Mouse (Mus musculus) CH12.LX (cell line): ENCODE data around the gene Olfr985. TPM values are rescaled to one million over a fixed set of nuclear protein-coding genes. Genes with fewer than 3 reads are reported as not detected.

Experiments used
- DNase-seq: peaks from one replicate; pipeline ENCODE4 v3.0.0-alpha.2; 2013; ENCODE audit errors: extremely low read depth
- H3K27ac ChIP-seq: 2 replicates; pipeline ENCODE4 v1.5.1; 2012; ENCODE audit warnings: low read depth, mild to moderate bottlenecking, control low read depth, moderate library complexity; ENCODE audit not compliant: insufficient read depth
- H3K27me3 ChIP-seq: replicated peaks from 2 replicates; pipeline ENCODE3; 2012; ENCODE audit warnings: inconsistent platforms
- H3K36me3 ChIP-seq, 2 experiments: replicated peaks in 1 of 2; 2 replicates each; pipeline versions ENCODE3 to v1.6.1; 2012; ENCODE audit warnings: inconsistent platforms in 1 of 2, low read length in 1 of 2, mild to moderate bottlenecking in 1 of 2, mixed read lengths in 1 of 2, moderate library complexity in 1 of 2; ENCODE audit not compliant: control insufficient read depth in 1 of 2, insufficient read depth in 1 of 2
- H3K4me1 ChIP-seq, 2 experiments: 2 replicates each; pipeline ENCODE4 v1.6.1; 2012; ENCODE audit warnings: inconsistent platforms in 1 of 2, moderate library complexity in 1 of 2; ENCODE audit not compliant: insufficient read depth in 2 of 2, control insufficient read depth in 1 of 2
- H3K4me2 ChIP-seq: 2 replicates; pipeline ENCODE4 v1.6.1; 2012; ENCODE audit warnings: low read depth, mild to moderate bottlenecking, control low read depth; ENCODE audit not compliant: poor library complexity, insufficient read depth, severe bottlenecking
- H3K4me3 ChIP-seq, 3 experiments: fragments of 150-350 bp in 1 of 3; sonication (generic) in 1 of 3; replicated peaks in 1 of 3; 2 replicates each; pipeline versions ENCODE3 to v1.5.1; 2011 to 2012; ENCODE audit warnings: low read depth in 2 of 3, low read length in 2 of 3, mild to moderate bottlenecking in 2 of 3, moderate library complexity in 2 of 3, control low read depth in 1 of 3, improper control_type of control experiment in 1 of 3, inconsistent platforms in 1 of 3, mixed read lengths in 1 of 3; ENCODE audit not compliant: poor library complexity in 1 of 3
- H3K79me2 ChIP-seq: replicated peaks from 2 replicates; pipeline ENCODE4 v1.6.1; 2012; ENCODE audit warnings: mild to moderate bottlenecking, moderate library complexity; ENCODE audit not compliant: control insufficient read depth, poor library complexity, insufficient read depth, severe bottlenecking; ENCODE audit errors: extremely low read depth
- H3K9ac ChIP-seq: 2 replicates; pipeline ENCODE4 v1.6.1; 2012; ENCODE audit warnings: low read depth, mild to moderate bottlenecking, control low read depth, moderate library complexity; ENCODE audit not compliant: insufficient read depth
- H3K9me3 ChIP-seq: replicated peaks from 2 replicates; pipeline ENCODE3; 2012; ENCODE audit warnings: low read length, inconsistent platforms, mixed read lengths
- BHLHE40 ChIP-seq: IDR thresholded peaks from 2 replicates; pipeline ENCODE4 v1.6.1; 2011; ENCODE audit warnings: mild to moderate bottlenecking, low read depth, low read length, improper control_type of control experiment
- CHD1 ChIP-seq: IDR thresholded peaks from 2 replicates; pipeline ENCODE4 v1.6.1; 2012; ENCODE audit warnings: low read depth, low read length, improper control_type of control experiment, inconsistent platforms
- CHD2 ChIP-seq: IDR thresholded peaks from 2 replicates; pipeline ENCODE4 v1.6.1; 2011; ENCODE audit warnings: low read length, improper control_type of control experiment
- CTCF ChIP-seq, 2 experiments: IDR thresholded peaks in 1 of 2; conservative IDR thresholded peaks in 1 of 2; 2 replicates each; pipeline ENCODE4 v1.5.1; 2011 to 2012; ENCODE audit warnings: low read depth in 2 of 2, low read length in 2 of 2, improper control_type of control experiment in 1 of 2, inconsistent platforms in 1 of 2, mild to moderate bottlenecking in 1 of 2, moderate library complexity in 1 of 2
- ELF1 ChIP-seq: IDR thresholded peaks from 2 replicates; pipeline ENCODE4 v1.6.1; 2014; ENCODE audit warnings: low read depth, mild to moderate bottlenecking, inconsistent platforms, low read length, improper control_type of control experiment
- EP300 ChIP-seq: IDR thresholded peaks from 2 replicates; pipeline ENCODE4 v1.6.1; 2011; ENCODE audit warnings: low read length, improper control_type of control experiment
- ETS1 ChIP-seq: conservative IDR thresholded peaks from 2 replicates; pipeline ENCODE4 v1.6.1; 2012; ENCODE audit warnings: low read depth, mild to moderate bottlenecking, inconsistent platforms, low read length, improper control_type of control experiment, moderate library complexity
- HCFC1 ChIP-seq: IDR thresholded peaks from 2 replicates; pipeline ENCODE4 v1.6.1; 2012; ENCODE audit warnings: low read depth, mild to moderate bottlenecking, inconsistent platforms, low read length, improper control_type of control experiment
- IRF4 ChIP-seq: IDR thresholded peaks from 2 replicates; pipeline ENCODE4 v1.6.1; 2014; ENCODE audit warnings: low read depth, mild to moderate bottlenecking, inconsistent platforms, low read length, improper control_type of control experiment
- KAT2A ChIP-seq: IDR thresholded peaks from 2 replicates; pipeline ENCODE4 v1.6.1; 2012; ENCODE audit warnings: low read length, improper control_type of control experiment, inconsistent platforms; ENCODE audit not compliant: insufficient replicate concordance
- MAFK ChIP-seq: IDR thresholded peaks from 2 replicates; pipeline ENCODE4 v1.6.1; 2011; ENCODE audit warnings: low read length, improper control_type of control experiment; ENCODE audit not compliant: insufficient replicate concordance
- MAX ChIP-seq: IDR thresholded peaks from 2 replicates; pipeline ENCODE4 v1.6.1; 2011; ENCODE audit warnings: low read length, improper control_type of control experiment
- MXI1 ChIP-seq: IDR thresholded peaks from 2 replicates; pipeline ENCODE4 v1.6.1; 2011; ENCODE audit warnings: mild to moderate bottlenecking, low read depth, low read length, improper control_type of control experiment
- PAX5 ChIP-seq: IDR thresholded peaks from 2 replicates; pipeline ENCODE4 v1.6.1; 2012; ENCODE audit warnings: low read length, inconsistent platforms, mixed read lengths
- POLR2A ChIP-seq: IDR thresholded peaks from 2 replicates; pipeline ENCODE4 v1.6.1; 2011; ENCODE audit warnings: low read depth, mild to moderate bottlenecking, improper control_type of control experiment, low read length
- POLR2AphosphoS2 ChIP-seq: IDR thresholded peaks from 2 replicates; pipeline ENCODE4 v1.6.1; 2011; ENCODE audit warnings: low read depth, low read length, improper control_type of control experiment
- RAD21 ChIP-seq: IDR thresholded peaks from 2 replicates; pipeline ENCODE4 v1.6.1; 2011; ENCODE audit warnings: low read depth, mild to moderate bottlenecking, low read length, improper control_type of control experiment, moderate library complexity
- SMC3 ChIP-seq: IDR thresholded peaks from 2 replicates; pipeline ENCODE4 v1.6.1; 2011; ENCODE audit warnings: low read depth, low read length, improper control_type of control experiment
- TBP ChIP-seq: conservative IDR thresholded peaks from 2 replicates; pipeline ENCODE4 v1.6.1; 2011; ENCODE audit warnings: low read depth, low read length, improper control_type of control experiment
- TCF12 ChIP-seq: IDR thresholded peaks from 2 replicates; pipeline ENCODE4 v1.6.1; 2014; ENCODE audit warnings: low read depth, mild to moderate bottlenecking, inconsistent platforms, low read length, improper control_type of control experiment
- ZKSCAN1 ChIP-seq: IDR thresholded peaks from 2 replicates; pipeline ENCODE4 v1.6.1; 2012; ENCODE audit warnings: low read depth, inconsistent platforms, low read length, improper control_type of control experiment, borderline replicate concordance
- ZNF384 ChIP-seq: IDR thresholded peaks from 2 replicates; pipeline ENCODE4 v1.6.1; 2012; ENCODE audit warnings: low read depth, low read length, improper control_type of control experiment, inconsistent platforms
- dilution Hi-C: fragments of 300-500 bp; cut with MboI; formaldehyde crosslinking; loops from 2 replicates; pipeline ENCODE4 v1.14.3; 2020; ENCODE audit warnings: low sequenced_read_pairs; ENCODE audit not compliant: extremely low pct_unique_long_range_greater_than_20kb, extremely low pct_ligation_motif_present
- in situ Hi-C: fragments of 300-500 bp; cut with MboI; formaldehyde crosslinking; loops from 3 replicates; pipeline ENCODE4 v1.14.3; 2019; ENCODE audit warnings: low sequenced_read_pairs, low pct_ligation_motif_present, low pct_unique_long_range_greater_than_20kb, mixed read lengths
- polyA plus RNA-seq: library from polyadenylated mRNA; unstranded; fragments of >175 nt; gene quantifications from 2 replicates; pipeline ENCODE4 v1.2.1, GENCODE M21; 2012; ENCODE audit warnings: low read depth; ENCODE audit not compliant: insufficient read length
- total RNA-seq, 2 experiments: library from RNA; depleted of rRNA; stranded (reverse); fragments of 300-350 nt in 1 of 2; fragments of >200 nt in 1 of 2; gene quantifications; 2 replicates each; pipeline ENCODE4 v1.2.3; 2012 to 2014

Gene Olfr985
- total and polyA plus RNA-seq, 3 experiments, result not detected

GRCm38 (mm10) chr9:40117287-40117659 lies 12.7 kb downstream of the Olfr985 start:
- dilution Hi-C loops, result no loop called here
- no peak overlapping the region for H3K4me3 ChIP-seq
- no peak for TF ChIP-seq MAX
- TF ChIP-seq BHLHE40, result no peak
- no peak for TF ChIP-seq CHD1
- no peak for TF ChIP-seq POLR2AphosphoS2
- no peak for TF ChIP-seq SMC3
- TF ChIP-seq RAD21, result no peak
- TF ChIP-seq ZKSCAN1, result no peak
- no peak for TF ChIP-seq POLR2A
- TF ChIP-seq ETS1, result no peak
- no peak for TF ChIP-seq MXI1
- TF ChIP-seq PAX5, result no peak
- TF ChIP-seq HCFC1, result no peak
- TF ChIP-seq CHD2, result no peak
- TF ChIP-seq CTCF (conservative IDR thresholded peaks at IDR 0.05 in 1 of 2, IDR thresholded peaks at IDR 0.05 in 1 of 2; ENCODE audit: low read depth in 2 of 2, low read length in 2 of 2), result no peak
- no peak for TF ChIP-seq KAT2A
- TF ChIP-seq, all 38 proteins: peak for 0
- Histone ChIP-seq H3K4me1 (peaks cover 3 to 8% of the 10 kb centered on the region in 2 experiments; a peak in 3 of 4 replicates), H3K36me3 (no peaks in the 10 kb centered on the region), H3K27ac (no peak overlapping the region), H3K27me3 (no peaks in the 10 kb centered on the region), H3K4me2 (peak overlapping the region; percentile 8; the same call in 1 of the 2 replicates), H3K9me3 (no peaks in the 10 kb centered on the region), H3K79me2 (no peaks in the 10 kb centered on the region), H3K9ac (no peak overlapping the region)
- in situ Hi-C loops, result no loop called here
- DNase-seq, result no peak

- no peak overlapping the region for H3K4me3 ChIP-seq
- no peak overlapping the region for H3K9ac ChIP-seq
- H3K4me1 ChIP-seq, result peaks cover 3 to 8% of the 10 kb centered on the region in 2 experiments; a peak in 3 of 4 replicates
- no peaks in the 10 kb centered on the region for H3K9me3 ChIP-seq
- no peaks in the 10 kb centered on the region for H3K36me3 ChIP-seq
- H3K79me2 ChIP-seq, result no peaks in the 10 kb centered on the region
- dilution Hi-C loops, result no loop called here
- no peaks in the 10 kb centered on the region for H3K27me3 ChIP-seq
- in situ Hi-C loops, result no loop called here
- TF ChIP-seq MAFK, result no peak
- TF ChIP-seq RAD21, result no peak
- peak; percentile 55 for TF ChIP-seq EP300
- no peak for TF ChIP-seq TBP
- 0 out of 2 replicates have a peak, but pooled peaks have one; percentile 36 for TF ChIP-seq TCF12
- TF ChIP-seq ZNF384, result peak; percentile 73
- peak; percentile 53 for TF ChIP-seq ETS1
- peak; percentile 41; the same call in 1 of the 2 replicates for TF ChIP-seq IRF4
- 0 out of 2 replicates have a peak, but pooled peaks have one; percentile 20 for TF ChIP-seq ELF1
- H3K27ac ChIP-seq, result no peak overlapping the region
- DNase-seq, result peak; percentile 27
- peak overlapping the region; percentile 8; the same call in 1 of the 2 replicates for H3K4me2 ChIP-seq
Observed at GRCm38 (mm10) chr9:40116645-40117286, 13.2 kb downstream of the Olfr985 start.
